Mouse (Mus musculus) hindbrain, embryonic 11.5 days (tissue): ENCODE results near the gene Gm49601. TPM values are rescaled to one million over a fixed set of nuclear protein-coding genes. Genes with fewer than 3 reads are reported as not detected.
A peak's percentile ranks its signal among the peaks of the same experiment; 100 is the strongest.

Experiments used
- ATAC-seq: fragments of 200-750 bp; cut with Nextera tagmentation; 2 replicates; pipeline ENCODE4 v1.8.0; 2017; ENCODE audit warnings: mild to moderate bottlenecking, moderate TSS enrichment, moderate library complexity; ENCODE audit not compliant: low FRiP score
- DNase-seq: peaks from one replicate; pipeline ENCODE4 v3.0.0-alpha.2; 2015; ENCODE audit warnings: low spot score
- H3K27ac ChIP-seq: fragments of 300-500 bp; sonication (generic); 2 replicates; pipeline ENCODE4 v1.5.1; 2014; ENCODE audit warnings: mild to moderate bottlenecking, low read depth, low read length
- H3K27me3 ChIP-seq: fragments of 300-500 bp; sonication (generic); 2 replicates; pipeline ENCODE4 v1.6.1; 2014; ENCODE audit warnings: mild to moderate bottlenecking, low read length, moderate library complexity, mixed read lengths; ENCODE audit not compliant: control insufficient read depth, insufficient read depth
- H3K36me3 ChIP-seq: fragments of 300-500 bp; sonication (generic); 2 replicates; pipeline ENCODE4 v1.6.1; 2014; ENCODE audit warnings: mild to moderate bottlenecking, low read length, moderate library complexity, mixed read lengths; ENCODE audit not compliant: control insufficient read depth, insufficient read depth
- H3K4me1 ChIP-seq: fragments of 300-500 bp; sonication (generic); replicated peaks from 2 replicates; pipeline ENCODE4 v1.6.1; 2014; ENCODE audit warnings: low read length, mixed read lengths; ENCODE audit not compliant: control insufficient read depth, insufficient read depth
- H3K4me2 ChIP-seq: fragments of 300-500 bp; sonication (generic); replicated peaks from 2 replicates; pipeline ENCODE4 v1.6.1; 2014; ENCODE audit warnings: mild to moderate bottlenecking, low read depth, low read length
- H3K4me3 ChIP-seq: fragments of 300-500 bp; sonication (generic); 2 replicates; pipeline ENCODE4 v1.5.1; 2014; ENCODE audit warnings: low read depth, low read length
- H3K9ac ChIP-seq: fragments of 300-500 bp; sonication (generic); 2 replicates; pipeline ENCODE4 v1.6.1; 2014; ENCODE audit warnings: low read depth, low read length
- H3K9me3 ChIP-seq: fragments of 300-500 bp; sonication (generic); 2 replicates; pipeline ENCODE4 v1.6.1; 2016; ENCODE audit warnings: low read length; ENCODE audit not compliant: control insufficient read depth
- WGBS: fragments of 180-500 bp; shearing (Covaris S2); extraction: QIAGEN DNeasy Blood & Tissue Kit; methylation state at CpG from one replicate; pipeline ENCODE4 v1.1.7; 2014; 5-methylcytosine and 5-hydroxymethylcytosine counted together
- polyA plus RNA-seq: library from polyadenylated mRNA; unstranded; fragments of >200 nt; fragmentation: Nextera tagmentation; extraction: Ambion mirVana; gene quantifications from 2 replicates; pipeline ENCODE4 v1.2.1, GENCODE M21; 2014

Gene Gm49601
- polyA plus RNA-seq, 1 experiment from 2014 or later: 6.0 TPM

- Histone ChIP-seq H3K36me3 (peaks cover 5% of the 10 kb centered on the region), H3K9me3 (no peaks in the 10 kb centered on the region), H3K27ac (no peak overlapping the region), H3K27me3 (peaks cover 82% of the 10 kb centered on the region), H3K4me3 (peak overlapping the region; percentile 41), H3K4me1 (peaks cover 10% of the 10 kb centered on the region), H3K4me2 (peak overlapping the region; percentile 79), H3K9ac (peak overlapping the region; percentile 34; the same call in 1 of the 2 replicates)
- DNase-seq: peak; percentile 67
- WGBS: 1% methylated on average over 63 of the region's 74 CpGs
- ATAC-seq: peak; percentile 39; the same call in 1 of the 2 replicates
Measured at GRCm38 (mm10) chr16:18620601-18621361, 5.4 kb downstream of the Gm49601 start.

- H3K4me1 ChIP-seq: peaks cover 10% of the 10 kb centered on the region
- no peak overlapping the region; the same call in 1 of the 2 replicates for H3K4me3 ChIP-seq
- 20% methylated on average over 6 of the region's 6 CpGs for WGBS
- H3K4me2 ChIP-seq: peak overlapping the region; percentile 79
- H3K9ac ChIP-seq: no peak overlapping the region
- ATAC-seq (no peak), DNase-seq (no peak)
- peaks cover 5% of the 10 kb centered on the region for H3K36me3 ChIP-seq
- H3K27ac ChIP-seq: no peak overlapping the region
- no peaks in the 10 kb centered on the region for H3K9me3 ChIP-seq
- H3K27me3 ChIP-seq: peaks cover 77% of the 10 kb centered on the region
Measured at GRCm38 (mm10) chr16:18620201-18620600, 6.0 kb downstream of the Gm49601 start.

- H3K9ac ChIP-seq: no peak overlapping the region
- DNase-seq (peak; percentile 2), ATAC-seq (no peak)
- 20% methylated on average over 4 of the region's 4 CpGs for WGBS
- peaks cover 10% of the 10 kb centered on the region for H3K4me1 ChIP-seq
- H3K4me3 ChIP-seq: no peak overlapping the region
- H3K9me3 ChIP-seq: no peaks in the 10 kb centered on the region
- H3K4me2 ChIP-seq: no peak overlapping the region
- H3K27ac ChIP-seq: no peak overlapping the region
- H3K36me3 ChIP-seq: peaks cover 5% of the 10 kb centered on the region; the same call in 1 of the 2 replicates
- peaks cover 69% of the 10 kb centered on the region for H3K27me3 ChIP-seq
Measured at GRCm38 (mm10) chr16:18619110-18619509, 7.1 kb downstream of the Gm49601 start.

- H3K4me1 ChIP-seq: peaks cover 10% of the 10 kb centered on the region
- 43% methylated on average over 2 of the region's 2 CpGs for WGBS
- peaks cover 61% of the 10 kb centered on the region for H3K27me3 ChIP-seq
- peak; percentile 6 for DNase-seq
- H3K9me3 ChIP-seq: no peaks in the 10 kb centered on the region
- H3K27ac ChIP-seq: no peak overlapping the region
- H3K36me3 ChIP-seq: peaks cover 5% of the 10 kb centered on the region; the same call in 1 of the 2 replicates
- no peak for ATAC-seq
- H3K4me3 ChIP-seq: no peak overlapping the region
- no peak overlapping the region for H3K9ac ChIP-seq
- no peak overlapping the region for H3K4me2 ChIP-seq
Measured at GRCm38 (mm10) chr16:18618297-18618696, 7.9 kb downstream of the Gm49601 start.

GRCm38 (mm10) chr16:18617370-18618065 is 8.7 kb downstream of the Gm49601 start:
- Histone ChIP-seq H3K27me3 (peaks cover 53% of the 10 kb centered on the region), H3K9ac (no peak overlapping the region), H3K27ac (no peak overlapping the region), H3K4me2 (peak overlapping the region; percentile 20), H3K9me3 (no peaks in the 10 kb centered on the region), H3K4me1 (peaks cover 11% of the 10 kb centered on the region), H3K36me3 (peaks cover under 1% of the 10 kb centered on the region; the same call in 1 of the 2 replicates), H3K4me3 (no peak overlapping the region)
- WGBS: 1% methylated on average over 27 of the region's 27 CpGs
- ATAC-seq: peak; percentile 32
- peak; percentile 96 for DNase-seq

DNA sequence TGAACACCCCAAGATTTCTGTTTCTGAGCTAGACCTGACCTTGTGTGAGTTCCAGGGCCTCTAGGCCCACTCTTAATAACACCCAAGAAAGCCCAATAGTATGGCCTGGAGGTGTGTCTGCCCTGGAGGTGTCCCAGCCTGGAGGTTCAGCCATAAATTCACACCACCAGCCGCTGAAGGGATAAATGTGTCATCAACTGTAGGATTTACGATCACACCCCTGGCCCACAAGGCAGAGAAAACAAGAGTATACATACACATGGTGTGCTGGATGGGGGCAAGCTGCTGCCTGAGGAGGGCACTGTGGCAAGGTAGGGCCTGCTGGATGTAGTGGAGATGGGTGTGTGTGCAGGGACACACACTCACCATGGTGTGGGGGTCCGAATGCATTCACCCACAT is 12.9 kb downstream of the Gm49601 start:
- ATAC-seq (no peak), DNase-seq (no peak)
- Histone ChIP-seq H3K4me3 (no peak overlapping the region), H3K27ac (no peak overlapping the region), H3K36me3 (no peaks in the 10 kb centered on the region), H3K27me3 (peaks cover 11% of the 10 kb centered on the region), H3K9me3 (no peaks in the 10 kb centered on the region), H3K4me1 (peaks cover 6% of the 10 kb centered on the region; the same call in 1 of the 2 replicates), H3K4me2 (no peak overlapping the region), H3K9ac (no peak overlapping the region)
- 88% methylated on average over 3 of the region's 3 CpGs for WGBS

DNA sequence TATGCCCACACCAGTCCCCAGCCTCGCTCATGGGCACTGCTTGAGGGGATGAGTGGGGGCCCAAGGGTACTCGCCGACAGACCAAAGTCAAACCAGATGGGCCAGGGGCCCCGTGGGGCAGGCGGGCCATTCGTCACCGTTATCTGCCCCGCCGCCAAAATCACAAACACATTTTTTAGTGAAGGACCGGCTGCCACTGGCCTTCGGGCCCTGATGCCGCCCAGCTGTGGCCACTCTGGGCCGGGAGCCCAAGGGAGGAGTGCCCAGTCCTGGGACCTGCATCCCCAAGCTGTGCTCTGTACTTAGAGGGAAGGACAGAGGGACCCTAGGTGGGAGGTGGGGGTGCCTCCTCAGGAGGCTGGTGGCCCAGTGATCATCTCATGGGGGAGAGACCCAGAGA is 14.5 kb downstream of the Gm49601 start:
- no peak overlapping the region for H3K4me3 ChIP-seq
- no peak overlapping the region for H3K27ac ChIP-seq
- DNase-seq (no peak), ATAC-seq (no peak)
- no peaks in the 10 kb centered on the region for H3K9me3 ChIP-seq
- 47% methylated on average over 13 of the region's 13 CpGs for WGBS
- no peaks in the 10 kb centered on the region for H3K36me3 ChIP-seq
- H3K9ac ChIP-seq: no peak overlapping the region
- H3K27me3 ChIP-seq: peaks cover 4% of the 10 kb centered on the region; the same call in 1 of the 2 replicates
- no peak overlapping the region for H3K4me2 ChIP-seq
- peaks cover 6% of the 10 kb centered on the region; the same call in 1 of the 2 replicates for H3K4me1 ChIP-seq

DNA sequence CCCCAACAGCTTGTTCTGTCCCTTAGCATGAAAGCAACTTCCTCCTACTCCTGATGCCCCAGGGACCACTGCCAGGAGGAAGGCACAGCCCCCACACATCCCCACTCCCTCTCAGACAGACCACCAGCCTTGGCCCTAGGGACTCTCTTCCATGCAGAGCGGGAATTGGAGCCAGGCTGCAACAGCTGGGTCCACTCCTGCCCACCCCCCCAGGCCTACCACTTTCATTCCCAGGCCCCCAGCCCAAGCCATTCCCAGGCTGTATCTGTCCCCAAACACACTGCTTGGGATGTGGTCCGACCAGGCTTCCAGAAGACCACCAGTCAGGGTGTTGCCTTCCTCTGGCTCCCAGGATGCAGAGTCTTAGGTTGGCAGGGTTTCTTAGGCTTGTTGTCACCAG is 17.1 kb downstream of the Gm49601 start:
- peaks cover 6% of the 10 kb centered on the region; the same call in 1 of the 2 replicates for H3K4me1 ChIP-seq
- no peaks in the 10 kb centered on the region for H3K9me3 ChIP-seq
- no peaks in the 10 kb centered on the region for H3K36me3 ChIP-seq
- H3K4me3 ChIP-seq: no peak overlapping the region
- H3K4me2 ChIP-seq: no peak overlapping the region
- H3K27me3 ChIP-seq: no peaks in the 10 kb centered on the region
- 83% methylated on average over 2 of the region's 2 CpGs for WGBS
- no peak overlapping the region for H3K27ac ChIP-seq
- no peak for ATAC-seq
- H3K9ac ChIP-seq: no peak overlapping the region
- no peak for DNase-seq
